Mouse (Mus musculus): ENCODE results near the gene Nudt2. TPM values are rescaled to one million over a fixed set of nuclear protein-coding genes. Genes with fewer than 3 reads are reported as not detected.

Nudt2 gene
- total RNA-seq, 4 experiments from 2014 or later = 26.1 to 31.0 (median 29.8) TPM

GRCm38 (mm10) chr4:41493464-41494116 is 28.6 kb downstream of the Nudt2 start:
- DNase-seq (ENCODE audit: low spot score in 2 of 2) = no peak

DNA sequence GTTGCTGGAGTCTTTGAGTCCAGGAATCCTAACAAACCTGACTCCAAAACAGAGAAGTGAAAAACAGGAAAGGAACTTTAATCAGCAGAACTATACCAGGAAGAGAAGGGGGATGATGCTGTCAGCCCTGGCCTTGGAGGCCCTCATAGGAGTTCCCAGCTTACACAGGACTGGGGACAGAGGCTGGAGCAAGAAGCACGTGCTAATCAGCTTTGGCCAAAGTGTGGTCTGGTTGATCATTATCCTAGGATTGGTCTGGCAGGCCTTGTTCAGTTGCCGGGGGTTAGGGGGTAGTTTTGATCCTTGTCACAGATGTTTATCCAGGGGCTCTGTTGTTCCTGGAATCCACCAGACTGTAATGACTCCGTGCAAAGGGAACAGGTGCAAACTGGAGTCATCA is 29.4 kb downstream of the Nudt2 start:
- DNase-seq (ENCODE audit: low spot score in 2 of 2) = no peak

GRCm38 (mm10) chr4:41495076-41495475 is 30.1 kb downstream of the Nudt2 start:
- DNase-seq (ENCODE audit: low spot score in 2 of 2) = no peak

DNA sequence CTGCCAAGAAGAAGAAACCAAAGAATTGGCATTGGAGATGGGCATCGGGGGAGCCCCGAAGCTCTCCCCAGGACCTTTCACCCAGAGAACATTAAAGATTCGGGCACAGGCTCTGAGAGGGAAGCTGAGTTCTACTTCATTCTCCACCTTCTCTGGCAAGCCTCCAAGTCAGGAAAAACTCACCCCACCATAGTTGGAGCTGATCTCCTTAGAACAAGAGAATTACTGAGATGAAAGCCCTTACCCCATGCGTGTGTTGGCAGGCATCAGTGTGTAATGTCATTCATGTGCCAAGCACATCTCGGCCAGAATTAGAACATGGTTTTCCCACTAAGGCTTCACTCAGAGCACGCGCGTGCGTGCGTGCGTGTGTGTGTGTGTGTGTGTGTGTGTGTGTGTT is 30.9 kb downstream of the Nudt2 start:
- DNase-seq (ENCODE audit: low spot score in 2 of 2) = peak; percentile 53 to 66

DNA sequence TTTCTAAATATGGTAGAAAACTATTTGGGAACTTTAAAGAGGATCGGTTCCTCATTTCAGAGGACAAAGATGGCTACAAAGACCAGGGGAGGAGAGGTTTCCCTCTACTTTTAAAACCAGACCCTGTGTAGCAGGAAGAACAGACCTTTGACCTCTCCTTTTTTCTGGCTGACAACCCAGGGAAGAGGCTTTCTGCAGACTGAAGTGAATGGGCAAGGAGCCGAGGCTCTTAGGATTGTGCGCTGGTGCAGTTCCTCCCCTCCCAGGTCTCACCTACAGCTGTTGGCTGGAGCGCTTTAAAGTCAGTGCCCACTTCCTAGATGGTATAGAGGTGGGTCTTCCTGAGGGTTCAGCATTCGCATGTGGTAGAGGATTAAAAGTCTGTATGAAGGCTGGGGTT is 32.1 kb downstream of the Nudt2 start:
- DNase-seq (ENCODE audit: low spot score in 2 of 2) = no peak

DNA sequence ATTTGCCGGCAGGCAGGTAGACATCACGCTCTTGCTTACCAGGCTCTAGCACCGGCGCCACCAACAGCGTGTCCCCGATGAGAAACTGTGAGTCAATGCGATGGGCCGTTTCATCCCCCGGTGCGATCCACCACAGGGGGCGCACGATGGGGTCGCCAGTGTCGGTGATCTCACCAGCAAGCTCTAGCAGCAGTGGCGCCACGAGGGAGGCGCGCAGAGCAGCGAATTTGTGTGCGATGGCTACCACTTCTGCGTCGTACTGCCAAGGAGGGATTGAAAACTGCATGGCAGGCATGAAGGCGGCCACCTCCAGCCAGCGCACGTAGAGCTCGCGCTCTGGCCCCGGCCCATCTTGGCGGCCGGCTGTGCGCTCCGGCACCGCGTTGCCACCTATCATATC is 32.6 kb downstream of the Nudt2 start:
- no peak for DNase-seq (ENCODE audit: low spot score in 2 of 2)

DNA sequence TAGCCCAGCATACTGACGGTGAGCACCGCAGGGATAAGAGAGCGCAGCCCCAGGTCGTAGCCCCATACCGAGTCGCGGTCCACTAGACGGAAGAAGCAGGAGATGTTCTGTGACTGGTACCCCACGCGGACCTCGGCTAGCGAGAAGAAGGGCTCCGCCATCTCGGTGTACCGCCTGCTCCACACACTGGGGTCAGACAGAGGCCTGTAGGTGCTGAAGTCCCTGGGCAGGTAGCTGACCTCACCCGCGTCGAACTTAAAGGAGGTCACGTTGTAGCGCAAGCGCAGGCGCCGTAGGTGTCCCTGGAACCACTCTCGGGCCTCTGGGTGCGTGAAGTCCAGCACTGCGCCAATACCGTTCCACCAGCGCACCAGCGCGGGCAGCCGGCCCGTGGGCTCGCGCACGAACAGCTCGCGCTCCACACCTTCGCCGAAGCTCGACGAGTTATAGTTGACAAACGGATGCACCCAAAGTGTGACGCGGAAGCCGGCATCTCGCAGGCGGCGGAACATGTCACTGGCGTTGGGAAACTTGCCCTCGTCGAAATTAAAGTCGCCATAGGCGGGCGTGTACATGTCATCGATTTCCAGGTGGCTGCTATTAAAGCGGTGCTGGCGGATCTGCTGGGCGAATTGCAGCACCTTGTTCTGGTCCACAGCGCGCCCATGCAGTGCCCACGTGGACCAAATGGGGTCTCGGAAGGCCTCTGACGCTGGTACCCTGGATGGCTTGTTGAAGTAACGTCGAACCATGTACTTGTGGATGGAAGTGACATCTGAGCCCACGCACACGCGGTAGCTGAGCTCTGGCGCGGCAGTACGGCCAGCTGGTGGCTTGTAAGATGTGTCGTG is 33.3 kb downstream of the Nudt2 start:
- DNase-seq (ENCODE audit: low spot score in 2 of 2) = no peak

- DNase-seq (ENCODE audit: low spot score in 2 of 2) = no peak
Observed at GRCm38 (mm10) chr4:41498921-41499391, 34.0 kb downstream of the Nudt2 start.

DNA sequence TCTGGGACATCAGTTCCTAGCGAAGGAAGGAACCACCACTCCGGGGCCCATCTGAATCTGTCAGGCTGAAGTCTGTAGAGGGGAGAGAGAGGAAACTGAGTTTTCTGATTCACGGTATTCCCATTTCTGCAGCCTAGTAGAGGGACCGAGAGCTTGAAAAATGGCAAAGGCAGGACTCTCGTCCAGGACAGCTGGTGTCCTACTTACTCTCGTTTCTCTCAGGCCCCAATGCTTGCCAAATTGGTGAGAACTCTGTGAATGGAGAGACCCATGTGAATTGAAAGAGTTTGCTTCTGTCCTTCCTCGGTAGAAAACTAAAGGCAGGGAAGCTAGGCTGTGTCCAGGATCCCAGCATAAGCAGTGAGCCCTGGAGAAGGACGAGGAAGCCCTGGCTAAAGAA is 34.7 kb downstream of the Nudt2 start:
- no peak for DNase-seq (ENCODE audit: low spot score in 2 of 2)

DNA sequence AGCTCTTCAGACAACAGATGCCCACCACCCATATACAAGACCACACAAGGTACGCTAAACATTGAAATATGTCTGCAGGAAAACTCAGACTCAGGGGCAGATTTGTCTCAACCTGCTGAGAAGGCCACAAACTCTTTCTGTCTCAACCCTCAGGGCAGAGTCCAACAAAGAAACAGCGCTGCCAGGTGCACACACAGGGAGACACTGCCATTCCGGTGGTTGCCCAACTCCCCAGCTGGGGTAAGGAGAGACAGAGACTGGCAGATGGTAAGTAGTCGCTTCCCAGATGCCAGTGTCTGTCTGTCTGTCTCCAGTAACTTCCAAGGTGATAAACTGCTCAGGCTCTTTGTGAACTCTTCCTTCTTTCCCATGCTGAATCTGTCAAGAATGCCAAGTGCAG is 35.8 kb downstream of the Nudt2 start:
- no peak for DNase-seq (ENCODE audit: low spot score in 2 of 2)

- no peak for DNase-seq (ENCODE audit: low spot score in 2 of 2)
Observed at GRCm38 (mm10) chr4:41502171-41502940, 37.4 kb downstream of the Nudt2 start.

DNA sequence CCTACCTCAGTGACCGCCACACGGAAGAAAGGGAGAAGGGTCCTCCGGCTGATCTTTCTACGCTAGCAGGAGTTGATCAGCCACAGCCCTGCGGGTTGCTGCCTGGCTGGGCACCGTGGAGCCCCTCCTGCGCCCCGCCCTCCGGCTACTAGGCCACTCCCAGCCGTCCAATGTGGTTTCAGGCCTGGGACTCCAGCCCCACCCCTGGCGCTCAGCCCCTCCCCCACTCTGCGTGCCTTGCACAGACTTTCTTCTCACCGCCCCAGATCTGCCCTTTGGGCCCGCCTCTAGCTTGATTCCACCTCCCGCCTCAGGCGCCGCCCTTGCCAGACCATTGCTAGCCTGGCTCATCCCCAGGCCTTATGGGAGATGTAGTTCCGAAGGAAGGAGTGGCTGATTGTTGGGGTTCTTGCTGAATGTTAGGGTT is 38.0 kb downstream of the Nudt2 start, which contains the start of gene AI464131:
Gene AI464131 (minus strand): TSS at position 91 of the 427 bp plus-strand sequence.
- peak; percentile 93 to 95 for DNase-seq (ENCODE audit: low spot score in 2 of 2)

DNA sequence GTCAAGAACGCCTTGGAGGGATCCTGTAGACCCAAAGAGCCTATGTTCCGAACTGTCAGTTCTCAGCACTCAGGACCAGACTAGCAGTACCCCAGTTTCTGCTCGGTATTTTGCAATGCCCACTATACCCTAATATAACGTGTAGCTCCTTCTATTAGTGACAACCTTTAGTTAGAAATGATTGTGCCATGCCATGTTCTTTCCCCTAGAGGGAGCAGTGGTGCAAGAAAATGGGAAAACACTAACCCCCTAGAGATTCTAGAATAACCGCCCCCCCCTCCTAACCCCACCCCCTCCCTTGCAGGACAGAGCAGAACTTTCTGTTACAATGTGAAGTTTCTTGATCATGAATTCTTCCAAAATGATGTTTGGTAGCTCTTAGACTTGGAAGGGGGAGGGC is 39.4 kb downstream of the Nudt2 start:
- DNase-seq (ENCODE audit: low spot score in 2 of 2) = no peak

DNA sequence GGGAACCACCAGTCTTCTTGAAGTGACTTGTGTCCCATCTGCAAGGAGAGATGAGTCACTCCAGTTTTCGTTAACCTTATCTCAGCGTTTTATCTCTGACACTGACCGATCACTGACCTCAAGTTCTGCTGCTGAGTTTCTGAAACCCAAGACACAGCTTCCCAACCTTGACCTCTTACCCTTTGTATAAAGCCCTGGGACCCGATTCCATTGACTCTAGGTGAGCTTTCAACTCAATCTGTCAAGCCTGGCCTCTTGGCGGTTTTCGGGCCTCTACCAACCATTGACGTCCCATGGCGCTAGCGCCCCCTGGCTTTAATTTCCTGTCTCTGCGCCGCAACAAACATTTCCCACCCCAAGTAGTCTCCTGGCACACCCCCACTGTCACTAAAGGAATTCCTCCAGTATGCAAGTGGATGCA is 40.2 kb downstream of the Nudt2 start:
- DNase-seq (ENCODE audit: low spot score in 2 of 2) = no peak

GRCm38 (mm10) chr4:41506156-41506555 is 41.2 kb downstream of the Nudt2 start:
- DNase-seq (ENCODE audit: low spot score in 2 of 2) = peak in 1 of 2 experiments; percentile 58

DNA sequence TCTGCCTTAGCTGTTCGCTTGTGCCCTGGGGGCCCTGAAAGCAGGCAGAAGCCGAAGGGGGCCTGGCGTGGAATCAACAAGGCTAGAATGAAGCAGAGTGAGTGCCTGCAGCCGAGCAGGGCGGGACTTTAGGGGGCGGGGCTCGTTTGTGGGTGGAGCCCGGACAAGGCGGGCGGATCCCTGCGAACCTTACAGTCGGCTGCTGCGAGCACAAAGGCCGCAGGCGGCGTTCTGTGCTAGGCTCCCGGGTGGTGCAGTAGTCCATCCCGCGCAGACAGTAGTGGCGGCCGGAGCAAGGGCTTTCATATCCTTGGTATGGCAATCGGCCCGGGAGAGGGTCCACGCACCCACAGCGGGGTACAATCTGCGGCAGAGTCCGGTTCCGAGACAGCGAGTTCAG is 42.0 kb downstream of the Nudt2 start:
- DNase-seq (ENCODE audit: low spot score in 2 of 2) = peak; percentile 76 to 81

- DNase-seq (ENCODE audit: low spot score in 2 of 2) = no peak
Observed at GRCm38 (mm10) chr4:41507326-41507924, 42.5 kb downstream of the Nudt2 start.

- no peak for DNase-seq (ENCODE audit: low spot score in 2 of 2)
Observed at GRCm38 (mm10) chr4:41507998-41508397, 43.0 kb downstream of the Nudt2 start.

DNA sequence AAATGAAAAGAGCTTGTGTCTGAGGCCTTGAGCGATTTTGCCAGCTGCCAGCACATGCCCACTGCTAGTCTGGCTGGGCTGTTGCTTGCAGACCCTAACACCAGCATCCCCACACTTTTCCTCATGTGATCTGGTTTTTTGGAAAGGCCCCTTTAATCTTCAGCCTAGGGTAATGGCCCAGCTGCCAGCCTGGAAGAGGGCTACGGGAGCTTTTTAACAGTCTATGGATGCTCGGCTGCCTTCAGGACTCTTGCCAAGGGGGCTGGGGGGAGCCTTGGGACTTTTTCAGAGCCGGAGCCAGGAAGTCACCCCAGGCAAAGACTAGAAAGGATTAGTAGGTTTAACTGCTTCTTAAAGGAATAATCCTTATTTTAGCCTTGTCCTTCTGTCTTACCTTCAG is 48.4 kb downstream of the Nudt2 start:
- DNase-seq (ENCODE audit: low spot score in 2 of 2) = no peak

GRCm38 (mm10) chr4:41513714-41514113 is 48.8 kb downstream of the Nudt2 start:
- DNase-seq (ENCODE audit: low spot score in 2 of 2) = no peak

DNA sequence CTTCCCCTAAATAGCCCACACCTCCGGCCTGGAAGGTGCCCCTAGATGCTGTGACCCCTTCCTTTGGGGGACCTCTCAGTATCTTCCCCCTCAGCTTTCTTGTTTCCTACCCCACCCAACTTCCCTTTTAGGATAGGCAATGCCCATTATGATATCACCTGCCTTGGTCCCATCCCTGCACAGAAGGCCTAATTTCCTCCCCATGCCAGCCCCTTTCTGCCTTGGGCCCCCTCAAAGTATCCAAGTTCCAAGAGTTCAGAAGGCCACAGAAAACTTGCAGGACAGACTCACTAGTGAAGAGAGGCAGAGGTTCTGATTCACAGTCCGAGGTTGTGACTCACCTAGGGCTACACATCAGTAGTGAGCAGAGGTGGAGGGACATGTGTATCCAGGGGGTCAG is 52.3 kb downstream of the Nudt2 start, which contains the start of gene 1110017D15Rik:
Gene 1110017D15Rik (minus strand): TSS at position 101 of the 400 bp plus-strand sequence.
- no peak for DNase-seq (ENCODE audit: low spot score in 2 of 2)

All from layer of hippocampus, adult 8-10 months (tissue).